Mouse (Mus musculus) skeletal muscle tissue, postnatal 0 days (tissue): ENCODE measurements around the gene Trak1. TPM values are rescaled to one million over a fixed set of nuclear protein-coding genes. Genes with fewer than 3 reads are reported as not detected.

Experiments used
- polyA plus RNA-seq: library from polyadenylated mRNA; unstranded; fragments of >200 nt; fragmentation: Nextera tagmentation; extraction: Ambion mirVana; gene quantifications from 2 replicates; pipeline ENCODE4 v1.2.1, GENCODE M21; 2015

Gene Trak1
- 39.3 and 40.8 TPM in 2 replicates for polyA plus RNA-seq

GRCm38 (mm10) chr9:121297171-121298064, at the start of gene Trak1:
Gene Trak1, plus strand, starts transcription at chr9:121297502.

GRCm38 (mm10) chr9:121277118-121278060, 19.9 kb upstream of the Trak1 start, which contains the start of gene Ulk4:
Gene Ulk4, minus strand, starts transcription at chr9:121277197.

GRCm38 (mm10) chr9:121495529-121495928, 198.2 kb downstream of the Trak1 start, which contains the start of gene Cck:
Gene Cck, minus strand, starts transcription at chr9:121495694.

Other genes starting within 250 kb of the Trak1 start
- gene Ulk4, start 20.3 kb upstream of the Trak1 start, polyA plus RNA-seq = 40.4 and 47.8 TPM in 2 replicates
- gene Cck, start 198.2 kb downstream of the Trak1 start, polyA plus RNA-seq = 15.5 and 17.4 TPM in 2 replicates